Mouse (Mus musculus): ENCODE data around the gene AL731706.1. TPM values are rescaled to one million over a fixed set of nuclear protein-coding genes. Genes with fewer than 3 reads are reported as not detected.
"Not testable (repeated sequence)": the region's sequence is repeated elsewhere in the genome, so short reads cannot be mapped to it uniquely, and the experiment has no call there.

AL731706.1 gene
- total and polyA plus RNA-seq, 3 experiments = 13.5 to 14.2 TPM; not detected in 1

GRCm38 (mm10) chr2:136891951-136892371 lies 772 bp upstream of the AL731706.1 start (continued):
- TF ChIP-seq CHD2 (IDR thresholded peaks at IDR 0.05; ENCODE audit: low read length) (no peak), POLR2AphosphoS2 (IDR thresholded peaks at IDR 0.05; ENCODE audit: low read length) (peak; percentile 55; the same call in 1 of the 2 replicates), MYB (IDR thresholded peaks at IDR 0.05; ENCODE audit: low read depth, low read length) (peak; percentile 94), JUND (IDR thresholded peaks at IDR 0.05; ENCODE audit: low read depth, low read length) (no peak), RAD21 (IDR thresholded peaks at IDR 0.05; ENCODE audit: low read depth, low read length) (no peak), TCF12 (IDR thresholded peaks at IDR 0.05; ENCODE audit: low read depth, low read length) (no peak; the same call in 1 of the 2 replicates), MAZ (IDR thresholded peaks at IDR 0.05; ENCODE audit: low read depth, low read length) (no peak), TBP (IDR thresholded peaks at IDR 0.05; ENCODE audit: low read depth, low read length) (peak; percentile 81; the same call in 1 of the 2 replicates), SIN3A (IDR thresholded peaks at IDR 0.05; ENCODE audit: low read length) (peak; percentile 52), RCOR1 (IDR thresholded peaks at IDR 0.05; ENCODE audit: low read depth, low read length) (peak; percentile 99), E2F4 (IDR thresholded peaks at IDR 0.05; ENCODE audit: borderline replicate concordance, low read depth, low read length) (no peak), EP300 (IDR thresholded peaks at IDR 0.05; ENCODE audit: low read depth in 1 of 2, low read length in 2 of 2) (0 out of 4 replicates have a peak, but pooled peaks of 1 of the 2 experiments have one; percentile 38), GATA1 (IDR thresholded peaks at IDR 0.05; ENCODE audit: low read depth, low read length) (peak; percentile 43; the same call in 1 of the 2 replicates), NRF1 (IDR thresholded peaks at IDR 0.05; ENCODE audit: insufficient read depth, low read depth, low read length, poor library complexity, severe bottlenecking) (peak; percentile 78), NELFE (IDR thresholded peaks at IDR 0.05; ENCODE audit: low read depth, low read length) (peak; percentile 67), POLR2A (IDR thresholded peaks at IDR 0.05; ENCODE audit: control insufficient read depth in 1 of 2, insufficient read depth in 1 of 2, low read depth in 1 of 2, low read length in 2 of 2, poor library complexity in 1 of 2) (peak; percentile 58 to 80; a peak in 3 of 4 replicates), CHD1 (IDR thresholded peaks at IDR 0.05; ENCODE audit: low read depth, low read length) (peak; percentile 91; the same call in 1 of the 2 replicates), KAT2A (conservative IDR thresholded peaks at IDR 0.05; ENCODE audit: low read depth, low read length) (peak; percentile 98), SMC3 (IDR thresholded peaks at IDR 0.05; ENCODE audit: low read depth, low read length) (no peak), CTCF (IDR thresholded peaks at IDR 0.05 in 2 of 3, conservative IDR thresholded peaks at IDR 0.05 in 1 of 3; ENCODE audit: control insufficient read depth in 1 of 3, insufficient read depth in 1 of 3, low read depth in 2 of 3, low read length in 3 of 3, poor library complexity in 1 of 3, severe bottlenecking in 1 of 3) (no peak), MEF2A (IDR thresholded peaks at IDR 0.05; ENCODE audit: extremely low read depth, insufficient replicate concordance, low read depth, low read length, poor library complexity, severe bottlenecking) (no peak), TAL1 (IDR thresholded peaks at IDR 0.05; ENCODE audit: low read length) (no peak), ZNF384 (IDR thresholded peaks at IDR 0.05; ENCODE audit: low read depth, low read length) (peak; percentile 98)

GRCm38 (mm10) chr2:136890716-136891067 lies 497 bp downstream of the AL731706.1 start:
- not testable (repeated sequence) for H3K9me3 ChIP-seq (replicated peaks; ENCODE audit: insufficient read depth, low read length); H3K27me3 ChIP-seq (ENCODE audit: control insufficient read depth in 1 of 2, insufficient read depth in 2 of 2, low read length in 2 of 2); H3K4me1 ChIP-seq (ENCODE audit: control insufficient read depth in 1 of 2, insufficient read depth in 2 of 2, low read length in 2 of 2); DNase-seq (ENCODE audit: low read depth, low spot score)
- Histone ChIP-seq H3K36me3 (ENCODE audit: control insufficient read depth in 1 of 2, insufficient read depth in 2 of 2, low read length in 2 of 2) (peaks cover under 1 to 16% of the 10 kb centered on the region in 2 experiments; a peak in 3 of 4 replicates), H3K79me2 (ENCODE audit: control insufficient read depth, insufficient read depth, low read length, poor library complexity) (peaks cover 19% of the 10 kb centered on the region), H3K27ac (ENCODE audit: control insufficient read depth, low read depth, low read length) (peak overlapping the region; percentile 86), H3K9ac (ENCODE audit: control insufficient read depth, low read depth, low read length, poor library complexity, severe bottlenecking) (peak overlapping the region; percentile 93), H3K4me3 (ENCODE audit: control insufficient read depth in 1 of 2, insufficient read depth in 1 of 2, low read depth in 2 of 2, low read length in 2 of 2) (peak overlapping the region; percentile 91 to 98)

Data from MEL (cell line).